Mouse (Mus musculus) duodenum, adult 2 months (tissue): Measurements from ENCODE around the gene Olfr792. TPM values are rescaled to one million over a fixed set of nuclear protein-coding genes. Genes with fewer than 3 reads are reported as not detected.

ENCODE experiments used
- polyA plus RNA-seq: library from polyadenylated mRNA; depleted of rRNA; stranded (reverse); fragments of >200 nt; gene quantifications from 2 replicates; pipeline ENCODE4 v1.2.3, GENCODE M21; 2012; ENCODE audit warnings: low replicate concordance; rRNA removed

The Olfr792 gene
- polyA plus RNA-seq = not detected in 2 replicates

GRCm38 (mm10) chr10:129538862-129539261 lies at the start of gene Olfr792:
Gene Olfr792 (plus strand): TSS chr10:129539162.

GRCm38 (mm10) chr10:129498192-129498591 lies 40.8 kb upstream of the Olfr792 start, which contains the start of gene Olfr790:
Gene Olfr790 (plus strand): TSS chr10:129498492.

GRCm38 (mm10) chr10:129521492-129521891 lies 17.5 kb upstream of the Olfr792 start, which contains the start of gene Olfr791:
Gene Olfr791 (plus strand): TSS chr10:129521792.

DNA sequence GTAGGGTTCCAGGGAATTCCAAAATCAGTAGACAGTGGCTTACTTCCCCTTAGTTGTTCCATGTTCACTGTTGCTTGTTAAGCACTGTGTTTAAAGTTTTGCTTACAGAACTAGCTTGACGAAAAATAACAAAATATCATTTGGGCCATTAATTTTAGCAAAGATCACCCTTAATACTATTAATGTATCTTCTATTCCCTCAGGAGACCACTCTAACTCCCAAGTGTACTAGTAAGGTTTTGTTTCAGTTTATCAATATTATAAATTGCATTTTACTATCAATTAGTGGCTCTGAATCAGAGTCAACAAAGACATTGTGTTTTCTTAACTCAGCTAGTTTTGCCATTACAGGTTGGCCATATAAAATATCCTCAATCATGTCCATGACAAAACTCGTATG lies 28.4 kb downstream of the Olfr792 start, which contains the start of gene Olfr794:
Olfr794 (plus strand) TSS at position 301 of the 400 bp plus-strand sequence.

Other genes starting within 250 kb of the Olfr792 start
- not detected in 2 replicates for gene Olfr780, start 221.0 kb upstream of the Olfr792 start, polyA plus RNA-seq
- not detected in 2 replicates for gene Olfr781, start 210.3 kb upstream of the Olfr792 start, polyA plus RNA-seq
- gene Olfr782, start 190.3 kb upstream of the Olfr792 start, polyA plus RNA-seq = not detected in 2 replicates
- gene Olfr784, start 155.1 kb upstream of the Olfr792 start, polyA plus RNA-seq = not detected in 2 replicates
- gene Olfr785, start 133.7 kb upstream of the Olfr792 start, polyA plus RNA-seq = not detected in 2 replicates
- not detected in 2 replicates for gene Olfr786, start 111.9 kb upstream of the Olfr792 start, polyA plus RNA-seq
- not detected in 2 replicates for gene Olfr787, start 77.3 kb upstream of the Olfr792 start, polyA plus RNA-seq
- gene Olfr788, start 68.2 kb upstream of the Olfr792 start, polyA plus RNA-seq = not detected in 2 replicates
- gene Olfr789, start 54.4 kb upstream of the Olfr792 start, polyA plus RNA-seq = not detected in 2 replicates
- not detected in 2 replicates for gene Olfr790, start 40.7 kb upstream of the Olfr792 start, polyA plus RNA-seq
- gene Olfr791, start 17.4 kb upstream of the Olfr792 start, polyA plus RNA-seq = not detected in 2 replicates
- not detected in 2 replicates for gene Olfr794, start 28.5 kb downstream of the Olfr792 start, polyA plus RNA-seq
- gene Olfr796, start 73.4 kb downstream of the Olfr792 start, polyA plus RNA-seq = not detected in 2 replicates
- gene Olfr798, start 88.8 kb downstream of the Olfr792 start, polyA plus RNA-seq = not detected in 2 replicates
- not detected in 2 replicates for gene Olfr799, start 98.3 kb downstream of the Olfr792 start, polyA plus RNA-seq
- gene Olfr800, start 118.5 kb downstream of the Olfr792 start, polyA plus RNA-seq = not detected in 2 replicates
- not detected in 2 replicates for gene Olfr801, start 134.7 kb downstream of the Olfr792 start, polyA plus RNA-seq
- gene Olfr802, start 149.0 kb downstream of the Olfr792 start, polyA plus RNA-seq = not detected in 2 replicates
- gene Olfr803, start 155.1 kb downstream of the Olfr792 start, polyA plus RNA-seq = not detected in 2 replicates
- not detected in 2 replicates for gene Olfr804, start 164.0 kb downstream of the Olfr792 start, polyA plus RNA-seq
- gene Olfr805, start 190.2 kb downstream of the Olfr792 start, polyA plus RNA-seq = not detected in 2 replicates
- not detected in 2 replicates for gene Olfr806, start 202.8 kb downstream of the Olfr792 start, polyA plus RNA-seq
- not detected in 2 replicates for gene Olfr807, start 218.6 kb downstream of the Olfr792 start, polyA plus RNA-seq
- not detected in 2 replicates for gene Olfr808, start 226.3 kb downstream of the Olfr792 start, polyA plus RNA-seq
- gene Olfr809, start 235.5 kb downstream of the Olfr792 start, polyA plus RNA-seq = not detected in 2 replicates